Mouse (Mus musculus): ENCODE measurements at regions not wholly inside any gene's neighbourhood (a gene's known extent, or its start where the extent isn't known, plus 50 kb on each side); places are given as distances from the start of the nearest gene placed in this dataset.
A peak's percentile ranks its signal among the peaks of the same experiment; 100 is the strongest.
"Not testable (repeated sequence)": the region's sequence is repeated elsewhere in the genome, so short reads cannot be mapped to it uniquely, and the experiment has no call there.

GRCm38 (mm10) chr12:45287759-45288158 lies 213.2 kb upstream of the Stxbp6 start:
- DNase-seq (ENCODE audit: low read depth, low spot score), result no peak

GRCm38 (mm10) chr12:45256309-45256708 lies 181.8 kb upstream of the Stxbp6 start:
- no peak for DNase-seq (ENCODE audit: low read depth, low spot score)

GRCm38 (mm10) chr12:45211131-45211530 lies 136.6 kb upstream of the Stxbp6 start:
- DNase-seq (ENCODE audit: low read depth, low spot score), result no peak

- DNase-seq (ENCODE audit: low read depth, low spot score), result no peak
Observed at GRCm38 (mm10) chr12:45195304-45195920, 120.9 kb upstream of the Stxbp6 start.

- DNase-seq (ENCODE audit: low read depth, low spot score), result no peak
Observed at GRCm38 (mm10) chr12:45187149-45187548, 112.6 kb upstream of the Stxbp6 start.

GRCm38 (mm10) chr12:45184510-45184909 lies 110.0 kb upstream of the Stxbp6 start:
- DNase-seq (ENCODE audit: low read depth, low spot score), result no peak

- DNase-seq (ENCODE audit: low read depth, low spot score), result no peak
Observed at GRCm38 (mm10) chr12:45177454-45177853, 102.9 kb upstream of the Stxbp6 start.

- not testable (repeated sequence) for DNase-seq (ENCODE audit: low read depth, low spot score)
Observed at GRCm38 (mm10) chr12:45175259-45175658, 100.8 kb upstream of the Stxbp6 start.

- peak; percentile 39 for DNase-seq (ENCODE audit: low read depth, low spot score)
Observed at GRCm38 (mm10) chr12:45171927-45172642, 97.6 kb upstream of the Stxbp6 start.

- DNase-seq (ENCODE audit: low read depth, low spot score), result no peak
Observed at GRCm38 (mm10) chr12:45162011-45162410, 87.5 kb upstream of the Stxbp6 start.

- not testable (repeated sequence) for DNase-seq (ENCODE audit: low read depth, low spot score)
Observed at GRCm38 (mm10) chr12:45161581-45161980, 87.1 kb upstream of the Stxbp6 start.

GRCm38 (mm10) chr12:45158986-45159385 lies 84.5 kb upstream of the Stxbp6 start:
- DNase-seq (ENCODE audit: low read depth, low spot score), result no peak

- no peak for DNase-seq (ENCODE audit: low read depth, low spot score)
Observed at GRCm38 (mm10) chr12:45137438-45138018, 63.0 kb upstream of the Stxbp6 start.

GRCm38 (mm10) chr12:45133415-45133814 lies 58.9 kb upstream of the Stxbp6 start:
- no peak for DNase-seq (ENCODE audit: low read depth, low spot score)

GRCm38 (mm10) chr12:45131139-45131538 lies 56.6 kb upstream of the Stxbp6 start:
- DNase-seq (ENCODE audit: low read depth, low spot score), result no peak

GRCm38 (mm10) chr12:45125866-45126265 lies 51.4 kb upstream of the Stxbp6 start:
- DNase-seq (ENCODE audit: low read depth, low spot score), result no peak

Measured in WW6 (cell line).